Mouse (Mus musculus) thymus, adult 2 months (tissue): ENCODE measurements around the gene Dpm3.

Experiments
- CTCF ChIP-seq: fragments of 200-500 bp; IDR thresholded peaks from 2 replicates; pipeline ENCODE4 v1.5.1; 2012; ENCODE audit warnings: mild to moderate bottlenecking, control low read depth, low read length, moderate library complexity, borderline replicate concordance; ENCODE audit not compliant: control insufficient read depth, poor library complexity, insufficient read depth; ENCODE audit errors: extremely low read depth
- POLR2A ChIP-seq: fragments of 200-500 bp; IDR thresholded peaks from 2 replicates; pipeline ENCODE4 v1.6.1; 2012; ENCODE audit warnings: mild to moderate bottlenecking, low read length, control low read depth, moderate library complexity; ENCODE audit not compliant: control insufficient read depth, poor library complexity, insufficient read depth; ENCODE audit errors: extremely low read depth

- no peak for TF ChIP-seq CTCF
- no peak for TF ChIP-seq POLR2A
Measured at GRCm38 (mm10) chr3:89225321-89225815, 33.8 kb upstream of the Dpm3 start.
